Comparison of ENCODE assay signal across 8 mouse cellular contexts in the genomic region with DNA sequence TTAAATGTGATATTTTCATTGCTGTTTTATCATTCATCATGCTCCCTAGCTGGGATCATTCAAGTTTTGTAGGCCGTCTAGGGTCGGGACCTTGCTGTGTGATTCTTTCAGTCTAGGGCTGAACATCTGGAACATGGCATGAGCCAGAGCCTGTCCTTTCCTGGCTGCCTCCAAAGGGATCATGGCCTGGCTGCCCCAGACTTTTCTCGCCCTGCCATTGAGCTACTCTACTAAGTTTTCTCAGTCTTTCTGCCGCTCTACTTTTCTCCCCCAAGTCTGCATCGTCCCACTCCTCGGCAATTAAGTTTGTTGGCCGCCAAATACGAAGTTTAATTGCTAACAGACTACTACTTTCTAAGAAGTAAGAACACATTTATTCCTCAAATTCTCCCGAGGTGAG. TPM values are rescaled to one million over a fixed set of nuclear protein-coding genes. Genes with fewer than 3 reads are reported as not detected.
DNase-seq lines count a peak whose midpoint lies in the region; ATAC-seq and TF ChIP-seq lines count a peak whose summit lies in the region.

No protein-coding gene starts in this region.

- H3K4me1 ChIP-seq in heart, embryonic 13.5 days, result peaks cover 27% of the 10 kb centered on the region
- H3K4me1 ChIP-seq in limb, embryonic 14.5 days (ENCODE audit: control insufficient read depth, insufficient read depth, low read length), result peaks cover 13% of the 10 kb centered on the region
- H3K4me1 ChIP-seq in olfactory bulb, adult 2 months (ENCODE audit: control insufficient read depth, insufficient read depth, low read length), result peaks cover 9% of the 10 kb centered on the region; the same call in 1 of the 2 replicates

- peaks cover 45% of the 10 kb centered on the region for H3K36me3 ChIP-seq in heart, embryonic 13.5 days
- peaks cover 40% of the 10 kb centered on the region for H3K36me3 ChIP-seq in limb, embryonic 14.5 days (ENCODE audit: control insufficient read depth, insufficient read depth, low read length)

- peak overlapping the region; percentile 82 for H3K4me2 ChIP-seq in heart, embryonic 13.5 days
- peak overlapping the region; percentile 80 for H3K4me2 ChIP-seq in limb, embryonic 14.5 days (replicated peaks; ENCODE audit: low read depth, low read length, severe bottlenecking)

- intact Hi-C loops in left cerebral cortex, postnatal 4 days (cut with DNase I), result loop anchor here (10.0 kb wide), 1 partner anchor 54 kb away; the partner anchor contains the start of gene Mapre3

- peak overlapping the region; percentile 93 for H3K4me3 ChIP-seq in heart, embryonic 13.5 days
- H3K4me3 ChIP-seq in limb, embryonic 14.5 days (replicated peaks; ENCODE audit: low read length), result peak overlapping the region; percentile 94
- H3K4me3 ChIP-seq in olfactory bulb, adult 2 months (ENCODE audit: insufficient read depth, low read depth, low read length), result peak overlapping the region; percentile 74

- no peaks in the 10 kb centered on the region for H3K27me3 ChIP-seq in heart, embryonic 13.5 days (replicated peaks)
- H3K27me3 ChIP-seq in limb, embryonic 14.5 days (ENCODE audit: control insufficient read depth, insufficient read depth, low read length), result no peaks in the 10 kb centered on the region

- H3K9ac ChIP-seq in heart, embryonic 13.5 days, result peak overlapping the region; percentile 96
- H3K9ac ChIP-seq in limb, embryonic 14.5 days (ENCODE audit: low read depth, low read length, severe bottlenecking), result peak overlapping the region; percentile 96

- no peaks in the 10 kb centered on the region for H3K9me3 ChIP-seq in heart, embryonic 13.5 days
- no peaks in the 10 kb centered on the region for H3K9me3 ChIP-seq in limb, embryonic 14.5 days (ENCODE audit: control insufficient read depth, low read length)

- H3K27ac ChIP-seq in heart, embryonic 13.5 days (replicated peaks), result peak overlapping the region; percentile 42; the same call in 1 of the 2 replicates
- H3K27ac ChIP-seq in limb, embryonic 14.5 days (replicated peaks; ENCODE audit: low read depth, low read length), result peak overlapping the region; percentile 79
- H3K27ac ChIP-seq in olfactory bulb, adult 2 months (ENCODE audit: insufficient read depth, low read depth, low read length), result no peak overlapping the region; the same call in 1 of the 2 replicates

- no peak for TF ChIP-seq CTCF in olfactory bulb, adult 2 months (IDR thresholded peaks at IDR 0.05; ENCODE audit: insufficient read depth, low read depth, low read length)

- peak; percentile 31 for DNase-seq in adrenal gland, postnatal 14 days
- no peak for DNase-seq in adrenal gland, adult 18-20 months (ENCODE audit: low spot score in 2 of 2)
- DNase-seq in R1 (ENCODE audit: low read depth, low spot score), result peak; percentile 28
- no peak for DNase-seq in limb, embryonic 14.5 days (ENCODE audit: low spot score)
- DNase-seq in right cerebral cortex, postnatal 10 days (ENCODE audit: low spot score in 2 of 2), result no peak
- DNase-seq in left cerebral cortex, postnatal 4 days, result no peak

- ATAC-seq in heart, embryonic 13.5 days (ENCODE audit: extremely low read depth, insufficient number of reproducible peaks, low FRiP score, low TSS enrichment), result no peak
- peak; percentile 39; the same call in 1 of the 2 replicates for ATAC-seq in limb, embryonic 14.5 days (ENCODE audit: low FRiP score, low read depth)

- TF ChIP-seq POLR2A in limb, embryonic 14.5 days (IDR thresholded peaks at IDR 0.05; ENCODE audit: borderline replicate concordance, extremely low read depth, insufficient read depth, insufficient read length), result no peak
- TF ChIP-seq POLR2A in olfactory bulb, adult 2 months (IDR thresholded peaks at IDR 0.05; ENCODE audit: insufficient read depth, low read depth, low read length), result no peak

- 17% methylated on average over 9 of the region's 9 CpGs for WGBS in heart, embryonic 13.5 days
- 5% methylated on average over 9 of the region's 9 CpGs for WGBS in limb, embryonic 14.5 days
- WGBS in olfactory bulb, adult 2 months, result 8% methylated on average over 9 of the region's 9 CpGs

RNA-seq across cellular contexts. Expression of gene Tmem214, which starts 1.2 kb away (rescaled TPM):
- total RNA-seq in adrenal gland, postnatal 14 days (2021), result 48.5 and 55.1 TPM in 2 replicates
- 10 to 100 TPM; 54.0 to 57.3 TPM for total RNA-seq in adrenal gland, adult 18-20 months (2021)
- polyA plus RNA-seq in heart, embryonic 13.5 days (2015; fragmentation: Nextera tagmentation; extraction: Ambion mirVana), result 66.8 and 68.0 TPM in 2 replicates
- polyA plus RNA-seq in limb, embryonic 14.5 days (2012; rRNA removed), result 115 and 152 TPM in 2 replicates
- 80.7 and 81.8 TPM in 2 replicates for polyA plus RNA-seq in limb, embryonic 14.5 days (2014; fragmentation: Nextera tagmentation; extraction: Ambion mirVana)
- polyA plus RNA-seq in olfactory bulb, adult 2 months (2012; ENCODE audit: insufficient read depth, insufficient read length, low replicate concordance, missing spikeins), result not detected in 2 replicates
- 10 to 100 TPM; 60.3 to 65.5 TPM for total RNA-seq in left cerebral cortex, postnatal 4 days (2021)

RNA-seq across cellular contexts. Expression of gene Agbl5, which starts 19.5 kb away (rescaled TPM):
- 10.4 and 11.7 TPM in 2 replicates for total RNA-seq in adrenal gland, postnatal 14 days (2021)
- 1 to 10 TPM; 8.3 TPM for total RNA-seq in adrenal gland, adult 18-20 months (2021)
- 9.9 and 11.5 TPM in 2 replicates for polyA plus RNA-seq in heart, embryonic 13.5 days (2015; fragmentation: Nextera tagmentation; extraction: Ambion mirVana)
- 61.9 and 78.3 TPM in 2 replicates for polyA plus RNA-seq in limb, embryonic 14.5 days (2012; rRNA removed)
- polyA plus RNA-seq in limb, embryonic 14.5 days (2014; fragmentation: Nextera tagmentation; extraction: Ambion mirVana), result 27.7 and 32.2 TPM in 2 replicates
- polyA plus RNA-seq in olfactory bulb, adult 2 months (2012; ENCODE audit: insufficient read depth, insufficient read length, low replicate concordance, missing spikeins), result not detected in 2 replicates
- total RNA-seq in left cerebral cortex, postnatal 4 days (2021), result 10 to 100 TPM; 48.4 to 52.2 TPM

RNA-seq across cellular contexts. Expression of gene Ost4, which starts 38.6 kb away (rescaled TPM):
- total RNA-seq in adrenal gland, postnatal 14 days (2021), result 210 and 212 TPM in 2 replicates
- 100 to 1,000 TPM; 219 to 254 TPM for total RNA-seq in adrenal gland, adult 18-20 months (2021)
- polyA plus RNA-seq in heart, embryonic 13.5 days (2015; fragmentation: Nextera tagmentation; extraction: Ambion mirVana), result 421 and 441 TPM in 2 replicates
- polyA plus RNA-seq in limb, embryonic 14.5 days (2012; rRNA removed), result 364 and 388 TPM in 2 replicates
- polyA plus RNA-seq in limb, embryonic 14.5 days (2014; fragmentation: Nextera tagmentation; extraction: Ambion mirVana), result 502 and 567 TPM in 2 replicates
- polyA plus RNA-seq in olfactory bulb, adult 2 months (2012; ENCODE audit: insufficient read depth, insufficient read length, low replicate concordance, missing spikeins), result not detected in 2 replicates
- total RNA-seq in left cerebral cortex, postnatal 4 days (2021), result 100 to 1,000 TPM in 1 of 2 experiments, 10 to 100 TPM in 1; 95.0 to 112 TPM

RNA-seq across cellular contexts. Expression of gene Emilin1, which starts 44.2 kb away (rescaled TPM):
- total RNA-seq in adrenal gland, postnatal 14 days (2021), result 46.2 and 51.0 TPM in 2 replicates
- 10 to 100 TPM; 36.3 to 38.9 TPM for total RNA-seq in adrenal gland, adult 18-20 months (2021)
- polyA plus RNA-seq in heart, embryonic 13.5 days (2015; fragmentation: Nextera tagmentation; extraction: Ambion mirVana), result 166 and 168 TPM in 2 replicates
- 222 and 268 TPM in 2 replicates for polyA plus RNA-seq in limb, embryonic 14.5 days (2012; rRNA removed)
- polyA plus RNA-seq in limb, embryonic 14.5 days (2014; fragmentation: Nextera tagmentation; extraction: Ambion mirVana), result 191 and 204 TPM in 2 replicates
- polyA plus RNA-seq in olfactory bulb, adult 2 months (2012; ENCODE audit: insufficient read depth, insufficient read length, low replicate concordance, missing spikeins), result not detected in 2 replicates
- 1 to 10 TPM; 7.0 to 7.9 TPM for total RNA-seq in left cerebral cortex, postnatal 4 days (2021)

RNA-seq across cellular contexts. Expression of gene Khk, which starts 52.2 kb away (rescaled TPM):
- total RNA-seq in adrenal gland, postnatal 14 days (2021), result 48.4 and 70.5 TPM in 2 replicates
- total RNA-seq in adrenal gland, adult 18-20 months (2021), result 10 to 100 TPM; 58.3 to 59.0 TPM
- polyA plus RNA-seq in heart, embryonic 13.5 days (2015; fragmentation: Nextera tagmentation; extraction: Ambion mirVana), result 10.2 and 11.7 TPM in 2 replicates
- 29.5 and 37.8 TPM in 2 replicates for polyA plus RNA-seq in limb, embryonic 14.5 days (2012; rRNA removed)
- polyA plus RNA-seq in limb, embryonic 14.5 days (2014; fragmentation: Nextera tagmentation; extraction: Ambion mirVana), result 29.7 and 31.3 TPM in 2 replicates
- not detected in 2 replicates for polyA plus RNA-seq in olfactory bulb, adult 2 months (2012; ENCODE audit: insufficient read depth, insufficient read length, low replicate concordance, missing spikeins)
- total RNA-seq in left cerebral cortex, postnatal 4 days (2021), result 1 to 10 TPM; 4.7 to 4.8 TPM

Comparison
In these comparisons a context has a peak if more than half of its experiments do, and no peak if none do; other contexts are left out.
1. DNase-seq: peak in adrenal gland, postnatal 14 days (single experiment) and R1 (single experiment); none in adrenal gland, adult 18-20 months (0 of 2), limb, embryonic 14.5 days (single experiment), right cerebral cortex, postnatal 10 days (0 of 2) and left cerebral cortex, postnatal 4 days (single experiment).
2. Peak in every context shown above with its lines, with median percentiles within 50 percentile points of each other: H3K4me3 ChIP-seq.